In genomic region chr15:82532721-82533120, GRCm38 (mm10) we compare ENCODE assay signal across 10 mouse cellular contexts. TPM values are rescaled to one million over a fixed set of nuclear protein-coding genes. Genes with fewer than 3 reads are reported as not detected.
"Had no signal": no experiment of that assay in that cellular context is flagged by ENCODE, and none has a peak within 500 bp of the region (broad histone marks: within the 10 kb centered on the region; RNA-seq: fewer than 3 reads in every experiment).

No protein-coding gene starts in this region.

RNA-seq across cellular contexts. Expression of gene Cyp2d12, which starts 22.2 kb away (rescaled TPM):
- total RNA-seq: neutrophil, adult 5-6 weeks had no signal
- polyA plus RNA-seq: neural tube, embryonic 13.5 days; neural tube, embryonic 14.5 days; neural tube, embryonic 15.5 days; small intestine, adult 2 months; spleen, adult 2 months; stomach, embryonic 14.5 days; stomach, embryonic 15.5 days; stomach, embryonic 16.5 days; testis, adult 2 months had no signal
